Mouse (Mus musculus) embryo, embryonic 10.5 days (tissue): Measurements from ENCODE around the gene Ankrd22.
A peak's percentile ranks its signal among the peaks of the same experiment; 100 is the strongest.

Experiments used
- DNase-seq: peaks from one replicate; pipeline ENCODE4 v3.0.0-alpha.2; 2015; ENCODE audit warnings: low spot score

Gene Ankrd22

GRCm38 (mm10) chr19:34181234-34181633, 15.4 kb upstream of the Ankrd22 start:
- DNase-seq: no peak

GRCm38 (mm10) chr19:34180316-34180715, 14.5 kb upstream of the Ankrd22 start:
- no peak for DNase-seq

GRCm38 (mm10) chr19:34179136-34179535, 13.3 kb upstream of the Ankrd22 start:
- DNase-seq: no peak

GRCm38 (mm10) chr19:34174004-34174403, 8.2 kb upstream of the Ankrd22 start:
- no peak for DNase-seq

GRCm38 (mm10) chr19:34171167-34171566, 5.3 kb upstream of the Ankrd22 start:
- DNase-seq: no peak

GRCm38 (mm10) chr19:34169121-34169520, 3.3 kb upstream of the Ankrd22 start:
- DNase-seq: no peak

- DNase-seq: peak; percentile 14
Measured at GRCm38 (mm10) chr19:34167896-34168661, 2.2 kb upstream of the Ankrd22 start.

GRCm38 (mm10) chr19:34166386-34166785, 533 bp upstream of the Ankrd22 start:
- no peak for DNase-seq

GRCm38 (mm10) chr19:34162693-34163092, 3.2 kb downstream of the Ankrd22 start:
- DNase-seq: no peak

GRCm38 (mm10) chr19:34153263-34154144, 12.3 kb downstream of the Ankrd22 start:
- DNase-seq: no peak

GRCm38 (mm10) chr19:34151909-34152308, 13.9 kb downstream of the Ankrd22 start:
- DNase-seq: peak; percentile 56

GRCm38 (mm10) chr19:34148421-34148820, 17.4 kb downstream of the Ankrd22 start:
- DNase-seq: no peak

- DNase-seq: no peak
Measured at GRCm38 (mm10) chr19:34139431-34140046, 26.3 kb downstream of the Ankrd22 start.

GRCm38 (mm10) chr19:34138720-34139430, 27.0 kb downstream of the Ankrd22 start:
- no peak for DNase-seq

GRCm38 (mm10) chr19:34120107-34120731, 45.6 kb downstream of the Ankrd22 start:
- no peak for DNase-seq

GRCm38 (mm10) chr19:34119653-34120052, 46.2 kb downstream of the Ankrd22 start:
- no peak for DNase-seq

GRCm38 (mm10) chr19:34119102-34119501, 46.8 kb downstream of the Ankrd22 start:
- DNase-seq: no peak

- DNase-seq: no peak
Measured at GRCm38 (mm10) chr19:34104841-34105240, 61.0 kb downstream of the Ankrd22 start.

GRCm38 (mm10) chr19:34101888-34102287, 64.0 kb downstream of the Ankrd22 start:
- DNase-seq: no peak

- no peak for DNase-seq
Measured at GRCm38 (mm10) chr19:34100633-34101032, 65.2 kb downstream of the Ankrd22 start, which contains the start of gene Lipm. Gene Lipm (plus strand): TSS chr19:34100933.

GRCm38 (mm10) chr19:34096228-34096627, 69.6 kb downstream of the Ankrd22 start:
- DNase-seq: no peak
